Mouse (Mus musculus): Measurements from ENCODE around the gene Tbce.

DNA sequence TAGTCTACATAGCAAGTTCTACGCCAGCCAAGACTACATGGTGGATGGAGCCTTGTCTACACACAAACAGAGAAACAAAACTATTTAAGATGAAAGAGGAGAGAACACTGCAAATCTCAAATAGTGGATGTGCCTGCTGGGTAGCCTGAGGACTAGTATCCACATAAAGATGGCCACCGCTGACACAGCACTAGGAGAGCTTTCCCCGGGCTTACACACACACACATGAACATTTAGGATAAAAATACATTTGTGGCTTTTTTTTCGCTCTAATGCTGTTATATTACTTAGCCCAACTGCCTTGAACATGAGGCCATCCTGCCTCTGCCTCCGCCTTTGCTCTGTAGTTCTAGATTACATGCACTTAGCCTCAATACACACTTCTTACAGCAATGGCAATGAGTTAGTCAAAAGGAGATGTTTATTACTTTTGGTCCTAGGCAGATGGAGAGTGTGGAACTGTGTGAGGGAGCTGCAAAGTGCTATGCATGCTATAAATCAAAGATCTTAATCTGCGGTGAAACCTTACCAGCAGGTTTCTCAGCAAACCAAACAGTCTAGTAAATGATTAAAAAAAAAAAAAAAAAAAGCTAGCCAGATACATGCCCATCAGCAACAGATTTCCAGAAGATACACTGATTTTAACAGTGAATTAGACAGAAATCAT, 13.2 kb downstream of the Tbce start:
- TF ChIP-seq CTCF (IDR thresholded peaks at IDR 0.05; ENCODE audit: extremely low read depth, insufficient read depth, insufficient read length, insufficient replicate concordance) (no peak), POLR2A (IDR thresholded peaks at IDR 0.05; ENCODE audit: low read depth, low read length) (no peak)

All from spleen, adult 2 months (tissue).